Mouse (Mus musculus) neutrophil, adult 65 days (primary cell): ENCODE data around the gene Eftud2. TPM values are rescaled to one million over a fixed set of nuclear protein-coding genes. Genes with fewer than 3 reads are reported as not detected.

ENCODE experiments used
- total RNA-seq: library from RNA; stranded (reverse); gene quantifications from 2 replicates; pipeline ENCODE4 v1.2.4, GENCODE M21; 2023

Gene Eftud2
- 55.5 and 65.6 TPM in 2 replicates for total RNA-seq

DNA sequence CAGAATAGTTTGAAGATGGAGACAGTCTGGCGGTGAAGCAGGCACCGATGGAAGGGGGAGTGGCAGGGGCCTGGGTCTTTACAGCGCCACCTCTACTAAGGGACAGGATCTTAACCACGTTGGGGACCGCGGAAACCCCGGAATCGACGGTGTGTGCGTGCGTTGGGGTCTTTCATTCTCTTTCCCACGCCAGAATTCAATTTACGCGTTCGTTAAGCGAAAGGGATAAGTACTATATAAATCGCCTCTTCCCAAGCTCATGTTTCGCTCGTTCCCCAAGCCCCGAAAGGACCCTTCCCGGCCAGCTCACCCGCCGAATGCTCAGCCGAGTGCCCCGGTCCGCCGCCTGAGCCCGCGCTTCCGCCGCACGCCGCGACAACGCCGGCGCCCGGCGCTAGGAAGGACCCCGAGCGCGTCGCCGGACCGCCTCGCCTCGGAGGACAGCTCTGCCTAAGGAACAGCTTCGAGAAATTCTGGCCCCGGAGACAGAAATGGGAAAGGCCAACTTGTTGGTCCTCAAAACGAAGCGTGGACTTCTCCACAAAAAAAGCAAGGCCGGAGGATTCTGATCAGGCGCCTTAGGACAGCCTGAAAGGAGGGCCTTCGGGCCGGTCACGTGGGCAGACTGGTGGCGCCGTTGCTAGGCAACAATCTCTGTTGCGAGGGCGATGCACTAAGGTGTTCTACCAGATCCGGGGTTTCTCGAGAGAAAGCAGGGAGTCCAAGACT, at the start of gene Eftud2, which contains the start of gene Ccdc103:
Gene Eftud2 (minus strand): TSS at position 401 of the 729 bp plus-strand sequence.
Gene Ccdc103 (plus strand): TSS at position 620 of the 729 bp plus-strand sequence.

GRCm38 (mm10) chr11:102924557-102925350, 44.0 kb upstream of the Eftud2 start, which contains the start of gene Kif18b:
TSS of gene Kif18b (minus strand) at chr11:102925124.

GRCm38 (mm10) chr11:102900763-102901162, 20.0 kb upstream of the Eftud2 start, which contains the start of gene Gfap:
TSS of gene Gfap (minus strand) at chr11:102900912.

DNA sequence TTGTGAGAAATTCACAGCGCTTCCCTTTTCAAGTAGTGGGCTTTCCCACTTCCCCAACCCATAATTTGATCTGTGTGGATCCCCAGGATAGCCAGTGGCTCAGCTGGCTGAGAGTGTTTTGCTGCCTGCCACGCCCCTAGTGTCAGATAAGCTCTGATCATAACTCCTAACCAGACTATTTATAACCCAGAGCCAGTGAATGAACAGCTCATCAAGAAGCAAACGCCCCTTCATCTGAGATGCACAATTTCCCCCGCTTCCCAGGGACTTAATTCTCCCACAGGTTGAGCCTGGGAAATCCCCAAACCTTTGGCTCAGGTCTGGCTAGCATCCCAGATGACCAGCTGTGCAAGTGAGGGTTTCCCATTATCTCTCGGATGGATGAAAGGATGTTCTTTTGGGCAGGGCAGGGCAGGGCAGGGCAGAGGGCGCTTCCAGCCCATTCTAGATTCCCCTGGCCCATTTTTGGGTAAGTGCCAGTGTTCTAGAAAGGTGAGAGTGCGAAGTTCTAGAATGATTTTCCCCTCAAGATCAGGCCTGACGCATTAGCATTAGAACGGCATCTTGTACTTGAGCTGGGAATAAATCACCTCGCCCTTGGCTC, 3.9 kb upstream of the Eftud2 start, which contains the start of gene Fam187a:
Gene Fam187a (plus strand): TSS at position 554 of the 604 bp plus-strand sequence.

DNA sequence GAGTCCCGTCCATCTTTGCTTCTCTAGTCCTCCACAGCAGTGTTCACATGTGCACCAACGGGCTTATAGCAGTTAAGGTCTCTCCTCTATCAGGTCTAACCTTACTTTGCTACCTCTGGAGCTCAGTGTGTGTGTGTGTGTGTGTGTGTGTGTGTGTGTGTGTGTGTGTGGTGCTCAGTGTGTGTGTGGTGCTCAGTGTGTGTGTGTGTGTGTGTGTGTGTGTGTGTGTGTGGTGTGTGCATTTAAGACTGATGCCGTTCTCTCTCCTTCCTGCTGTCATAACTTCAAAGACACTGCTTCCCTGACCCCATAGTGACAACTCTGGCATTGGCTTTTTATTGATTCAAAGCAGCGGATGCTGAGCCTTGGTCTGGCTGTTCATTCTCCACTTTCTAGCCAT, 45.2 kb downstream of the Eftud2 start, which contains the start of gene Higd1b:
Gene Higd1b (plus strand): TSS at position 301 of the 400 bp plus-strand sequence.

DNA sequence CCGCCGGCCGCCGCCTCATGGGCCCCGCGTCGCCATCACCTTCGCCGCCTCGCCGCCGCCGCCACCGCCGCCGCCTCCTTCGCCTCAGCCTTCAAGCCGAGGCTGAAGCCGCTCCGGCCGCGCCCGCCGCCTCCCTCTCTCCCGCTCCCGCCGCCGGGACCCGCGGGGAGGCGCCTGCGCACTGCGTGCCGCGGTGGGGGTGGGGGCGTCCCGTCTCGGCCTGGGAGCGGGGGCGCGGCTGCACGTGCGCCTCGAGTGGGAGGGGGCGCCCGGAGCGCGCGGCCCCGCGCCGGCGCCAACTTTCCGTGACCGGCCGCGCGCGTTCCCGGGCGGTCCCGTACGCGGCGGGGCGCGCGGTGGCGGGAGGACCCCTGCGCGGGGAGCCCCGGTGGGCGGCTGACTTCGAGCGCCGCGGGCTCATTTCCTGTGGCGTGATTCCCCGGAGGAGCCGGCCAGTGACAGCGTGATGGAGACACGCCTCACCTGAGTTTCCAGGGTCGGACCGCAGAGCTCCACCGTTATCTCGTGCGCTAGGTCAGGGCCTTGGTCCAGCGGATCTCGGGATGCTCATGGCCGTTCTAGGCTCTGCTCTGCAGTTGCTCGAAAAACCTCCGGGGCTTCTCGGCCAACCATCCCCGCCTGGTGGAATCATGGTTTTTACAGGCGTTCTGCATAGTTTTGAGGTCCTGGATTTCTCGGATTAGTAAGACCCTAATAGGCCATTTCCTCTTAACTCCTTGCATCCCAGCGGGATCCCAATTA, 61.6 kb downstream of the Eftud2 start, which contains the start of gene Gjc1:
Gene Gjc1 (minus strand): TSS at position 680 of the 762 bp plus-strand sequence.

Other genes starting within 250 kb of the Eftud2 start
- gene Meioc, start 217.3 kb downstream of the Eftud2 start, total RNA-seq: not detected in 2 replicates
- 9.4 and 13.0 TPM in 2 replicates for gene Ccdc43, start 183.2 kb downstream of the Eftud2 start, total RNA-seq
- gene Adam11, start 119.5 kb downstream of the Eftud2 start, total RNA-seq: 0.45 and 1.1 TPM in 2 replicates
- gene Gjc1, start 61.3 kb downstream of the Eftud2 start, total RNA-seq: not detected in 2 replicates
- not detected in 2 replicates for gene Higd1b, start 45.1 kb downstream of the Eftud2 start, total RNA-seq
- gene Ccdc103, start 219 bp upstream of the Eftud2 start, total RNA-seq: not detected in 2 replicates
- not detected in 2 replicates for gene Fam187a, start 4.2 kb upstream of the Eftud2 start, total RNA-seq
- gene Gfap, start 19.9 kb upstream of the Eftud2 start, total RNA-seq: 1.9 TPM in 1 of 2 replicates, not detected in the other
- gene Kif18b, start 44.1 kb upstream of the Eftud2 start, total RNA-seq: 28.4 and 29.3 TPM in 2 replicates
- gene C1ql1, start 65.7 kb upstream of the Eftud2 start, total RNA-seq: not detected in 2 replicates
- gene Nmt1, start 147.2 kb upstream of the Eftud2 start, total RNA-seq: 55.1 and 65.6 TPM in 2 replicates
- gene Dcakd, start 147.3 kb upstream of the Eftud2 start, total RNA-seq: 18.7 and 19.1 TPM in 2 replicates
- gene Plcd3, start 220.7 kb upstream of the Eftud2 start, total RNA-seq: not detected in 2 replicates
- gene Acbd4, start 220.7 kb upstream of the Eftud2 start, total RNA-seq: 16.4 and 20.0 TPM in 2 replicates
- 53.1 and 61.2 TPM in 2 replicates for gene Hexim1, start 235.2 kb upstream of the Eftud2 start, total RNA-seq